Mouse (Mus musculus): Measurements from ENCODE around the gene Gm20388. TPM values are rescaled to one million over a fixed set of nuclear protein-coding genes. Genes with fewer than 3 reads are reported as not detected.

The Gm20388 gene
- total RNA-seq, 2 experiments from 2014 or later, result 1.3 to 8.5 TPM

DNA sequence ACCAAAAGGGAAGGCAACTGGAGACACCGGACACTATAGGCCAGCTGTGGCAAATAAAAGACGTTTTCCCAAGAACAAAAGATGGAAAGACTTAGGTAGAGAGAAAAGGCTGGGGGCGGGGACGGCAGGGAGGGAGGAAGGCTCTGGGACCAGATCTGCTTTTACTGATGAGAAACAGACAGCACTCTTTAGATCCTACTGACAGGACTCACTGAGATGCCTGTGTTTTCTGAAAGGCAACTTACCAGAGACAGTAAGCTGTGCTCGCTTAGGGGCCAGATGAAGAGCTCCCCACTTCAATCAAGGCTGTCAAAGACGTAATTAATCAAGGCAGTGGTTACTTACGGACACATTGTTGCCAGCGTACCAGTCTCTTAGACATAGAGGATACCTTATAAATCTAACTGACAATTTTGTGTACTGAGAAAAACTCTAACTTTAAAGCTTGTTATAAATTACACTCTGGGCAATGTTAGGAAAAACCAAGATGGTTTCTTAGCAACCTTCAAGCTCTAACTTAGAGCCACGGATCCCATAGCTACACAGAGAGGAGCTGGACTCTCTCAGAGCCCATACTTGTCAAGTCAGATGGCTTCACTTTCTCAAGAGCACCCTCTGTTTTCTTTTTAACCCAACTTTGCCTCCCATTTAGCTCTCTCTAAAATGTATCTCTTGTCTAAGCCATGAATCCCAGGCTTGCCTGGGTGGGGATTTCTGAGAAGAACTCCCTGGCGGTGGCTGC, 4481.8 kb downstream of the Gm20388 start:
- DNase-seq (ENCODE audit: low spot score in 2 of 2), result no peak

DNA sequence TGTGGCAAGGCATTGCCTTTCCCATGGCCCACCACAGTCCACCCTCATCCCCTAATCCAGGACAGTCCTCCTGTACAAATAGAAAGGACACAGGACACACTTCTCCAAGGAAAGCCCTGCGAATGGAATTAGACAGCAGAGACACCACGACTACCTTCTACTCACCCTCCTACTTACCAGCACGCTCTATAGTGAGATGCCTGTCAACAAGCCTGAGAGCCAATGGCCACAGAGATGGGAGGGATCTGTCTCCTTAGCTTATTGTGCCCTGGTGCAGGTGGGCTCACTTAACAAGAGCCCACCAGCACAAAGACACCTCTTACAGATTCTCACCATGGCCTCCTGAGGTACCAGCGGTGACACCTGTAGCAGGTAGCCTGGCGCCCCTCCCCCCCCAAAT, 4482.4 kb downstream of the Gm20388 start:
- DNase-seq (ENCODE audit: low spot score in 2 of 2), result no peak

- DNase-seq (ENCODE audit: low spot score in 2 of 2), result no peak
These were observed 4483.3 kb downstream of the Gm20388 start for GRCm38 (mm10) chr8:124393927-124394326.

DNA sequence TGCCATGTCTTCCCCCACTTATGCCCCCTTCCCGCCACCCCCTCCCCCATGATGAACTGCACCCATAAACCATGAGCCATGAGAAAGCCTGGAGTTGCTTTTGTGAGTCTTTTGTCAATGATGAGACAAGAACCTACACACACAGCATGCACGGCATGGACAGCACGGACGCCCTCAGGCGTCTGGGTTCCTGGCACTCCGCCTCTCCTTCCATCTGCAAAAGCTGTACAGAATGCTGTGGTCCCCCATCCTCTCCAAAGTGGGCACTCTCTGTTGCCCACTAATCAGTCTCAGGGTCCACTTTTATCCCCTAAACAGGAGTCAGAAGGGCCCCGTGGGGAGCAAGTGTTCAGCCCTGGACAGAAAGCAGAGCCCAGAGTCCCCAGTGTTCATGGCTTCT, 4484.3 kb downstream of the Gm20388 start:
- no peak for DNase-seq (ENCODE audit: low spot score in 2 of 2)

Small RNA genes within 50 kb of the gene (microRNA-seq; reads per million reads assigned to microRNA genes)
- gene Gm22715 (ENCODE audit: borderline number of aligned reads in 2 of 2) (0 reads per million in 2 experiments), gene Gm24366 (ENCODE audit: borderline number of aligned reads in 2 of 2) (0 reads per million in 2 experiments), gene Gm27530 (ENCODE audit: borderline number of aligned reads in 2 of 2) (0 reads per million in 2 experiments), gene Mir1967 (ENCODE audit: borderline number of aligned reads in 2 of 2) (0 reads per million in 2 experiments), gene Mir6396 (ENCODE audit: borderline number of aligned reads in 2 of 2) (0 reads per million in 2 experiments), gene Mir7079 (ENCODE audit: borderline number of aligned reads in 2 of 2) (0 reads per million in 2 experiments), gene Mir7080 (ENCODE audit: borderline number of aligned reads in 2 of 2) (3.7 to 4.7 reads per million in 2 experiments), gene Mir7237 (ENCODE audit: borderline number of aligned reads in 2 of 2) (0 reads per million in 2 experiments), gene Mir7687 (ENCODE audit: borderline number of aligned reads in 2 of 2) (0.61 to 1.4 reads per million in 2 experiments)

Other genes starting within 250 kb of the Gm20388 start
- 10 to 100 TPM in 1 of 2 experiments, 1 to 10 TPM in 1; 8.9 to 12.2 TPM for gene Wfdc1, start 244.5 kb upstream of the Gm20388 start, total RNA-seq (2021)
- gene Atp2c2, start 210.8 kb upstream of the Gm20388 start, total RNA-seq (2021), result under 1 TPM; 0.13 to 0.56 TPM
- gene Tldc1, start 132.4 kb upstream of the Gm20388 start, total RNA-seq (2021), result 1 to 10 TPM; 8.4 to 9.7 TPM
- gene Cotl1, start 70.3 kb upstream of the Gm20388 start, total RNA-seq (2021), result 10 to 100 TPM; 43.6 to 52.1 TPM
- 1 to 10 TPM; 4.9 to 5.8 TPM for gene Klhl36, start 48.6 kb upstream of the Gm20388 start, total RNA-seq (2021)
- gene Usp10, start 481 bp upstream of the Gm20388 start, total RNA-seq (2021), result 100 to 1,000 TPM; 114 to 127 TPM
- gene Crispld2, start 81.6 kb downstream of the Gm20388 start, total RNA-seq (2021), result 10 to 100 TPM in 1 of 2 experiments, 1 to 10 TPM in 1; 9.5 to 12.8 TPM
- gene Zdhhc7, start 190.6 kb downstream of the Gm20388 start, total RNA-seq (2021), result 10 to 100 TPM; 39.5 to 57.7 TPM
- 100 to 1,000 TPM in 1 of 2 experiments, 10 to 100 TPM in 1; 60.5 to 130 TPM for gene 6430548M08Rik, start 203.3 kb downstream of the Gm20388 start, total RNA-seq (2021)

Measured in adrenal gland, adult 18-20 months (tissue).